Mouse (Mus musculus): Measurements from ENCODE around the gene Kel. TPM values are rescaled to one million over a fixed set of nuclear protein-coding genes. Genes with fewer than 3 reads are reported as not detected.

Kel gene
- total RNA-seq (2015; ENCODE audit: low replicate concordance) = 2,664 and 2,909 TPM in 2 replicates
- 999 and 1,312 TPM in 2 replicates for total RNA-seq (2017; ENCODE audit: low replicate concordance)

GRCm38 (mm10) chr6:41704123-41704522 is at the start of gene Kel:
Kel (minus strand) TSS chr6:41704339.
- ATAC-seq (replicated peaks; ENCODE audit: low FRiP score, poor library complexity, severe bottlenecking) = peak; percentile 77

- no peak for ATAC-seq (replicated peaks; ENCODE audit: low FRiP score, poor library complexity, severe bottlenecking)
Measured at GRCm38 (mm10) chr6:41744664-41745392, 40.7 kb upstream of the Kel start.

GRCm38 (mm10) chr6:41741101-41741500 is 37.0 kb upstream of the Kel start:
- ATAC-seq (replicated peaks; ENCODE audit: low FRiP score, poor library complexity, severe bottlenecking) = no peak

- ATAC-seq (replicated peaks; ENCODE audit: low FRiP score, poor library complexity, severe bottlenecking) = no peak
Measured at GRCm38 (mm10) chr6:41734719-41735470, 30.8 kb upstream of the Kel start.

- peak; percentile 99 for ATAC-seq (replicated peaks; ENCODE audit: low FRiP score, poor library complexity, severe bottlenecking)
Measured at GRCm38 (mm10) chr6:41727989-41728609, 24.0 kb upstream of the Kel start.

GRCm38 (mm10) chr6:41721430-41721829 is 17.3 kb upstream of the Kel start:
- ATAC-seq (replicated peaks; ENCODE audit: low FRiP score, poor library complexity, severe bottlenecking) = no peak

- ATAC-seq (replicated peaks; ENCODE audit: low FRiP score, poor library complexity, severe bottlenecking) = no peak
Measured at GRCm38 (mm10) chr6:41710281-41710680, 6.1 kb upstream of the Kel start.

GRCm38 (mm10) chr6:41706275-41706674 is 2.1 kb upstream of the Kel start:
- peak; percentile 81 for ATAC-seq (replicated peaks; ENCODE audit: low FRiP score, poor library complexity, severe bottlenecking)

- peak; percentile 55 for ATAC-seq (replicated peaks; ENCODE audit: low FRiP score, poor library complexity, severe bottlenecking)
Measured at GRCm38 (mm10) chr6:41702928-41703327, 1.2 kb downstream of the Kel start.

- ATAC-seq (replicated peaks; ENCODE audit: low FRiP score, poor library complexity, severe bottlenecking) = no peak
Measured at GRCm38 (mm10) chr6:41701245-41701644, 2.9 kb downstream of the Kel start.

GRCm38 (mm10) chr6:41694407-41694806 is 9.7 kb downstream of the Kel start:
- ATAC-seq (replicated peaks; ENCODE audit: low FRiP score, poor library complexity, severe bottlenecking) = no peak

- no peak for ATAC-seq (replicated peaks; ENCODE audit: low FRiP score, poor library complexity, severe bottlenecking)
Measured at GRCm38 (mm10) chr6:41692200-41692599, 11.9 kb downstream of the Kel start.

- ATAC-seq (replicated peaks; ENCODE audit: low FRiP score, poor library complexity, severe bottlenecking) = no peak
Measured at GRCm38 (mm10) chr6:41685596-41685995, 18.5 kb downstream of the Kel start.

GRCm38 (mm10) chr6:41684911-41685310 is 19.2 kb downstream of the Kel start:
- 0 out of 2 replicates have a peak, but pooled peaks have one; percentile 21 for ATAC-seq (replicated peaks; ENCODE audit: low FRiP score, poor library complexity, severe bottlenecking)

GRCm38 (mm10) chr6:41684131-41684530 is 20.0 kb downstream of the Kel start, which contains the start of gene Llcfc1:
Llcfc1 (plus strand) TSS chr6:41684431.
- no peak for ATAC-seq (replicated peaks; ENCODE audit: low FRiP score, poor library complexity, severe bottlenecking)

- no peak for ATAC-seq (replicated peaks; ENCODE audit: low FRiP score, poor library complexity, severe bottlenecking)
Measured at GRCm38 (mm10) chr6:41681656-41682055, 22.5 kb downstream of the Kel start.

- ATAC-seq (replicated peaks; ENCODE audit: low FRiP score, poor library complexity, severe bottlenecking) = no peak
Measured at GRCm38 (mm10) chr6:41680669-41681068, 23.5 kb downstream of the Kel start, which contains the start of gene Trpv5. Trpv5 (minus strand) TSS chr6:41680769.

- ATAC-seq (replicated peaks; ENCODE audit: low FRiP score, poor library complexity, severe bottlenecking) = no peak
Measured at GRCm38 (mm10) chr6:41676530-41676929, 27.6 kb downstream of the Kel start.

GRCm38 (mm10) chr6:41662320-41662719 is 41.8 kb downstream of the Kel start:
- ATAC-seq (replicated peaks; ENCODE audit: low FRiP score, poor library complexity, severe bottlenecking) = peak; percentile 52

GRCm38 (mm10) chr6:41658487-41658886 is 45.7 kb downstream of the Kel start:
- ATAC-seq (replicated peaks; ENCODE audit: low FRiP score, poor library complexity, severe bottlenecking) = no peak
